Mouse (Mus musculus) intestine, embryonic 14.5 days (tissue): ENCODE measurements at regions not wholly inside any gene's neighbourhood (a gene's known extent, or its start where the extent isn't known, plus 50 kb on each side); places are given as distances from the start of the nearest gene placed in this dataset.
"Not testable (repeated sequence)": the region's sequence is repeated elsewhere in the genome, so short reads cannot be mapped to it uniquely, and the experiment has no call there.

Experiments used
- ATAC-seq: fragments of 200-750 bp; cut with Nextera tagmentation; replicated peaks from 2 replicates; pipeline ENCODE4 v1.8.0; 2017; ENCODE audit warnings: low read depth, moderate number of reproducible peaks, moderate TSS enrichment, moderate library complexity; ENCODE audit not compliant: low FRiP score, low TSS enrichment
- DNase-seq: peaks from one replicate; pipeline ENCODE4 v3.0.0-alpha.2; 2018; ENCODE audit warnings: low spot score
- H3K27ac ChIP-seq: fragments of 300-500 bp; sonication (generic); 2 replicates; pipeline ENCODE4 v1.5.1; 2014; ENCODE audit warnings: low read depth, mild to moderate bottlenecking, control low read depth
- H3K27me3 ChIP-seq: fragments of 300-500 bp; sonication (generic); replicated peaks from 2 replicates; pipeline ENCODE4 v1.6.1; 2014; ENCODE audit warnings: low read length, control low read depth; ENCODE audit not compliant: control insufficient read depth, insufficient read depth
- H3K36me3 ChIP-seq: fragments of 300-500 bp; sonication (generic); 2 replicates; pipeline ENCODE4 v1.6.1; 2014; ENCODE audit warnings: low read length, control low read depth; ENCODE audit not compliant: control insufficient read depth, insufficient read depth
- H3K4me1 ChIP-seq: fragments of 300-500 bp; sonication (generic); replicated peaks from 2 replicates; pipeline ENCODE4 v1.6.1; 2014; ENCODE audit warnings: low read length, control low read depth, mixed read lengths; ENCODE audit not compliant: control insufficient read depth, insufficient read depth
- H3K4me2 ChIP-seq: fragments of 300-500 bp; sonication (generic); 2 replicates; pipeline ENCODE4 v1.6.1; 2014; ENCODE audit warnings: low read length
- H3K4me3 ChIP-seq: fragments of 300-500 bp; sonication (generic); 2 replicates; pipeline ENCODE4 v1.5.1; 2014; ENCODE audit warnings: low read depth, low read length, control low read depth, mixed read lengths
- H3K9ac ChIP-seq: fragments of 300-500 bp; sonication (generic); 2 replicates; pipeline ENCODE4 v1.6.1; 2014; ENCODE audit warnings: mild to moderate bottlenecking, low read length
- H3K9me3 ChIP-seq: fragments of 300-500 bp; sonication (generic); 2 replicates; pipeline ENCODE4 v1.6.1; 2016; ENCODE audit warnings: low read length, control low read depth; ENCODE audit not compliant: control insufficient read depth
- WGBS: fragments of 180-500 bp; shearing (Covaris S2); extraction: QIAGEN DNeasy Blood & Tissue Kit; methylation state at CpG from one replicate; pipeline ENCODE4 v1.1.7; 2014; 5-methylcytosine and 5-hydroxymethylcytosine counted together

GRCm38 (mm10) chr8:114001674-114002073 is 131.7 kb upstream of the Nudt7 start:
- no peak overlapping the region for H3K9ac ChIP-seq
- DNase-seq = no peak
- no peak overlapping the region for H3K4me3 ChIP-seq
- no peaks in the 10 kb centered on the region for H3K9me3 ChIP-seq
- no peaks in the 10 kb centered on the region for H3K27me3 ChIP-seq
- no peak overlapping the region for H3K27ac ChIP-seq
- no peak for ATAC-seq
- no peaks in the 10 kb centered on the region for H3K4me1 ChIP-seq
- 86% methylated on average over 2 of the region's 2 CpGs for WGBS
- no peak overlapping the region for H3K4me2 ChIP-seq
- H3K36me3 ChIP-seq = no peaks in the 10 kb centered on the region

- Histone ChIP-seq H3K4me3 (no peak overlapping the region), H3K27ac (no peak overlapping the region), H3K36me3 (no peaks in the 10 kb centered on the region), H3K4me1 (no peaks in the 10 kb centered on the region), H3K9me3 (no peaks in the 10 kb centered on the region), H3K9ac (no peak overlapping the region), H3K27me3 (no peaks in the 10 kb centered on the region), H3K4me2 (no peak overlapping the region)
- DNase-seq (no peak), ATAC-seq (no peak)
- WGBS = 74% methylated on average over 7 of the region's 7 CpGs
These were observed 128.9 kb upstream of the Nudt7 start for GRCm38 (mm10) chr8:114004436-114004835.

DNA sequence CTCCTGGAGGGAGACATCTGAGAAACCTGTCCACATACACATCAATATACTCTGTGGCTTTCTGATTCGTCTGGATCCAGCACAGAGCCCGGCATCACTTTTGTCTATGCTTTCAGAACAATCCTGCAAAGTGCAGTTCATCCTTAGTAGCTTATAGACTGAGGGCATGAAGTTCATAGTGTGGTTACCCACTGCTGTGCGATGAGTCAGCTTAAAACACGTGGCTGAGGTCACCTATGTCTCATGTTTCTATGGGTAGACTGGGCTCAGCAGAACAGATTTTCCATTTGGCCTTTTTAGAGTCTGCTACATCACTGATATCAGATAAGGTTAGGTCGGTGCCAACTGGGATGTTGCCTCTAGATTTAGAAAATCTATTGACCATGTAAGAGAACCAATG is 126.8 kb upstream of the Nudt7 start:
- DNase-seq (no peak), ATAC-seq (no peak)
- Histone ChIP-seq H3K36me3 (no peaks in the 10 kb centered on the region), H3K27ac (no peak overlapping the region), H3K4me1 (no peaks in the 10 kb centered on the region), H3K9ac (no peak overlapping the region), H3K4me3 (no peak overlapping the region), H3K4me2 (no peak overlapping the region), H3K9me3 (0 out of 2 replicates have a peak, but pooled peaks cover 3% of the 10 kb centered on the region), H3K27me3 (no peaks in the 10 kb centered on the region)
- 82% methylated on average over 5 of the region's 5 CpGs for WGBS

GRCm38 (mm10) chr8:114007103-114007502 is 126.3 kb upstream of the Nudt7 start:
- Histone ChIP-seq H3K9me3 (0 out of 2 replicates have a peak, but pooled peaks cover 3% of the 10 kb centered on the region), H3K4me3 (no peak overlapping the region), H3K4me1 (no peaks in the 10 kb centered on the region), H3K9ac (no peak overlapping the region), H3K36me3 (no peaks in the 10 kb centered on the region), H3K4me2 (no peak overlapping the region), H3K27me3 (no peaks in the 10 kb centered on the region), H3K27ac (no peak overlapping the region)
- WGBS = 86% methylated on average over 10 of the region's 10 CpGs
- no peak for ATAC-seq
- DNase-seq = no peak

DNA sequence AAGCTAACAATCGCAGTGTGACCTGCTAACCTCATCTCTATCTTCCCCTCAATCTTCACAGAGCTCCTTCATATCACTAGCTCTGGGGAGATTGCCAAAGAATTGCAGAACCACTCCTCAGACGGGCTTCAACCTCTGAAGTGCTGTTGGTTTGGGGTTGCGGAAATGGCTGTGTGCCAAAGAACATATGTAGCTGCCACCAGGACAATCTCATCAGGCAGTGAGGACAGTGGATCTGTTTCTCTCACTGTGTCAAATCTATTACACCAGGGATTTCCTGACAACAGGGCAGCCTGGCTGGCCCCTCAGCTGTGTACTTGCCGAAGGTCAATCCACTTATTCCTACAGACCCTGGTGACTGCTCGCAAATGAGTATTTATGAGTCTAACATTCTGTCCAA is 115.0 kb upstream of the Nudt7 start:
- Histone ChIP-seq H3K4me3 (no peak overlapping the region), H3K9ac (no peak overlapping the region), H3K9me3 (no peaks in the 10 kb centered on the region), H3K27ac (no peak overlapping the region), H3K4me1 (no peaks in the 10 kb centered on the region), H3K4me2 (no peak overlapping the region), H3K27me3 (no peaks in the 10 kb centered on the region), H3K36me3 (no peaks in the 10 kb centered on the region)
- WGBS = 17% methylated on average over 5 of the region's 5 CpGs
- DNase-seq (peak; percentile 54), ATAC-seq (no peak)

DNA sequence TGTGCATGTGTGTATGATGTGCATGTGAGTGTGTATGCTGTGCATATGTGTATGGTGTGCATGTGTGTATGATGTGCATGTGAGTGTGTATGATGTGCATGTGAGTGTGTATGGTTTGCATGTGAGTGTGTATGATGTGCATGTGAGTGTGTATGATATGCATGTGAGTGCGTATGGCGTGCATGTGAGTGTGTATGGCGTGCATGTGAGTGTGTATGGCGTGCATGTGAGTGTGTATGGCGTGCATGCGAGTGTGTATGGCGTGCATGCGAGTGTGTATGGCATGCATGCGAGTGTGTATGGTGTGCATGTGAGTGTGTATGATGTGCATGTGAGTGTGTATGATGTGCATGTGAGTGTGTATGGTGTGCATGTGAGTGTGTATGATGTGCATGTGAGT is 103.2 kb upstream of the Nudt7 start:
- not testable (repeated sequence) for DNase-seq, H3K9ac ChIP-seq, H3K27me3 ChIP-seq, H3K36me3 ChIP-seq, H3K4me1 ChIP-seq, H3K4me3 ChIP-seq, ATAC-seq, H3K4me2 ChIP-seq, H3K27ac ChIP-seq, H3K9me3 ChIP-seq
- WGBS = 96% methylated on average over 9 of the region's 9 CpGs

DNA sequence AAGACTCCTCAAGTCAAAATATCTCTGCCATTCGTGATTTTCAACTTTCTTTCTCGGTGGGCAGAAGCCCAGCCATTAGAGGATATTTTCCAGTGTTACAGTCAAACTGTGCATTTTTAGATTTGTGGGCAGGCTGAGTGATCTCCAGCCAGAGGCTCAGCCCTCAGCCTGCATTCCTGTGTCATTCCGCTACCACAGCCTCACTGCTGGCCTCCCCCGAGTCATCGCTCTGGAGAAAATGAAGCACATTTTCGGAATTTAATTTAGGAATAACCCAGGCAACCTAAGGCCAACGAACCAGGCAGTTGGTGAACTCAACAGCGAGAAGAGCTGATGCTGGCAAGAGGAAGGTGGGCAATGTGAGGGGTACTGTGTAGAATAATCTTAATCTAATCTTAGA is 80.9 kb upstream of the Nudt7 start:
- no peak overlapping the region for H3K4me2 ChIP-seq
- ATAC-seq = no peak
- 70% methylated on average over 8 of the region's 8 CpGs for WGBS

DNA sequence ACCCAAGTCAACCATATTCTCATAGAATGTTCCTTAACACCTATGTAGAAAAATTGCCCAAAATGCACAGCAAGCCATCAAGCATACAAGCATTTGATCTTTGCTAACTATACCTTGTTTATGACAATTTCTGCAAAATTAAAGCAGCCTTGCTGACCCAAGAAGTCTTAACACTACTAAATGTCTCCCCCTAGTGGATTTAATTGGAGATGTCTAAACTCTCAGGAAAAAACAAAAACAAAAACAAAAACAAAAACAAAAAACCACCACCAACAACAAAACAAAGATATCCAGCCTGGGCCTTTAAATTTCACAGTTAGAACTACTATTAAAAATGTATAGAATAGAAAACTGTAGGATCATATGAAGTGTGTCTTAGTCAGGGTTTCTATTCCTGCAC is 69.8 kb upstream of the Nudt7 start:
- H3K9me3 ChIP-seq = no peaks in the 10 kb centered on the region
- H3K27me3 ChIP-seq = no peaks in the 10 kb centered on the region
- no peak overlapping the region for H3K4me3 ChIP-seq
- H3K27ac ChIP-seq = no peak overlapping the region
- H3K4me1 ChIP-seq = no peaks in the 10 kb centered on the region
- ATAC-seq = no peak
- no peaks in the 10 kb centered on the region for H3K36me3 ChIP-seq
- H3K9ac ChIP-seq = no peak overlapping the region
- H3K4me2 ChIP-seq = no peak overlapping the region
- DNase-seq = no peak

More for the DNA sequence above, 80.9 kb upstream of the Nudt7 start:
- Histone ChIP-seq H3K27ac (no peak overlapping the region), H3K27me3 (no peaks in the 10 kb centered on the region), H3K9me3 (no peaks in the 10 kb centered on the region), H3K36me3 (no peaks in the 10 kb centered on the region), H3K4me1 (no peaks in the 10 kb centered on the region), H3K9ac (no peak overlapping the region), H3K4me3 (no peak overlapping the region)
- DNase-seq = no peak

GRCm38 (mm10) chr8:114072330-114072729 is 61.0 kb upstream of the Nudt7 start:
- H3K9me3 ChIP-seq = no peaks in the 10 kb centered on the region
- 84% methylated on average over 8 of the region's 8 CpGs for WGBS
- H3K9ac ChIP-seq = no peak overlapping the region
- H3K27me3 ChIP-seq = no peaks in the 10 kb centered on the region
- H3K27ac ChIP-seq = no peak overlapping the region
- H3K4me2 ChIP-seq = no peak overlapping the region
- no peak overlapping the region for H3K4me3 ChIP-seq
- no peak for DNase-seq
- no peaks in the 10 kb centered on the region for H3K4me1 ChIP-seq
- ATAC-seq = no peak
- H3K36me3 ChIP-seq = no peaks in the 10 kb centered on the region
